In genomic region chr13:106893701-106894100, GRCm38 (mm10) we compare ENCODE assay signal across 18 mouse cellular contexts. TPM values are rescaled to one million over a fixed set of nuclear protein-coding genes. Genes with fewer than 3 reads are reported as not detected.
A peak's percentile ranks its signal among the peaks of the same experiment; 100 is the strongest.
DNase-seq lines count a peak whose midpoint lies in the region; ATAC-seq and TF ChIP-seq lines count a peak whose summit lies in the region.
"Had no signal": no experiment of that assay in that cellular context is flagged by ENCODE, and none has a peak within 500 bp of the region (broad histone marks: within the 10 kb centered on the region; RNA-seq: fewer than 3 reads in every experiment).

No protein-coding gene starts in this region.

- TF ChIP-seq EP300 in MEL (IDR thresholded peaks at IDR 0.05; ENCODE audit: low read depth in 1 of 2, low read length in 2 of 2) = no peak

- H3K79me2 ChIP-seq in MEL (ENCODE audit: control insufficient read depth, insufficient read depth, low read length, poor library complexity) = no peaks in the 10 kb centered on the region

- no peak for TF ChIP-seq POLR2A in MEL (IDR thresholded peaks at IDR 0.05; ENCODE audit: control insufficient read depth in 1 of 2, insufficient read depth in 1 of 2, low read depth in 1 of 2, low read length in 2 of 2, poor library complexity in 1 of 2)
- no peak for TF ChIP-seq POLR2A in bone marrow, adult 2 months (IDR thresholded peaks at IDR 0.05; ENCODE audit: borderline replicate concordance, control insufficient read depth, low read depth, low read length)

- no peaks in the 10 kb centered on the region for H3K9me3 ChIP-seq in MEL (replicated peaks; ENCODE audit: insufficient read depth, low read length)
- H3K9me3 ChIP-seq in intestine, postnatal 0 days (ENCODE audit: control insufficient read depth) = no peaks in the 10 kb centered on the region
- no peaks in the 10 kb centered on the region for H3K9me3 ChIP-seq in liver, embryonic 16.5 days (replicated peaks; ENCODE audit: control insufficient read depth, low read length)
- H3K9me3 ChIP-seq: embryonic facial prominence, embryonic 12.5 days; heart, embryonic 13.5 days; hindbrain, embryonic 15.5 days; limb, embryonic 15.5 days; midbrain, embryonic 13.5 days; neural tube, embryonic 12.5 days had no signal

- peaks cover 9 to 21% of the 10 kb centered on the region in 2 experiments for H3K36me3 ChIP-seq in MEL (ENCODE audit: control insufficient read depth in 1 of 2, insufficient read depth in 2 of 2, low read length in 2 of 2)
- no peaks in the 10 kb centered on the region; the same call in 1 of the 2 replicates for H3K36me3 ChIP-seq in intestine, postnatal 0 days (ENCODE audit: control insufficient read depth, insufficient read depth)
- H3K36me3 ChIP-seq in liver, embryonic 16.5 days (ENCODE audit: control insufficient read depth, insufficient read depth) = peaks cover 4% of the 10 kb centered on the region

- peak overlapping the region; percentile 44; the same call in 1 of the 2 replicates for H3K4me2 ChIP-seq in intestine, postnatal 0 days (replicated peaks; ENCODE audit: low read depth)
- H3K4me2 ChIP-seq in liver, embryonic 16.5 days (ENCODE audit: low read depth, low read length) = peak overlapping the region; percentile 37
- H3K4me2 ChIP-seq: embryonic facial prominence, embryonic 12.5 days; heart, embryonic 13.5 days; hindbrain, embryonic 15.5 days; limb, embryonic 15.5 days; midbrain, embryonic 13.5 days; neural tube, embryonic 12.5 days had no signal

- TF ChIP-seq RAD21 in MEL (IDR thresholded peaks at IDR 0.05; ENCODE audit: low read depth, low read length) = no peak

- TF ChIP-seq CTCF in MEL (IDR thresholded peaks at IDR 0.05 in 2 of 3, conservative IDR thresholded peaks at IDR 0.05 in 1 of 3; ENCODE audit: control insufficient read depth in 1 of 3, insufficient read depth in 1 of 3, low read depth in 2 of 3, low read length in 3 of 3, poor library complexity in 1 of 3, severe bottlenecking in 1 of 3) = no peak
- no peak for TF ChIP-seq CTCF in bone marrow, adult 2 months (IDR thresholded peaks at IDR 0.05; ENCODE audit: control insufficient read depth, insufficient read depth, low read length)
- no peak for TF ChIP-seq CTCF in intestine, postnatal 0 days (IDR thresholded peaks at IDR 0.05; ENCODE audit: low read depth)

- H3K27ac ChIP-seq in MEL (ENCODE audit: control insufficient read depth, low read depth, low read length) = peak overlapping the region; percentile 59
- peak overlapping the region; percentile 57 for H3K27ac ChIP-seq in bone marrow, adult 2 months (ENCODE audit: control insufficient read depth, insufficient read depth, low read depth, low read length, poor library complexity)
- no peak overlapping the region for H3K27ac ChIP-seq in intestine, postnatal 0 days (ENCODE audit: low read depth, low read length)
- peak overlapping the region; percentile 92 for H3K27ac ChIP-seq in liver, embryonic 16.5 days (ENCODE audit: low read length)
- H3K27ac ChIP-seq: embryonic facial prominence, embryonic 12.5 days; heart, embryonic 13.5 days; hindbrain, embryonic 15.5 days; limb, embryonic 15.5 days; midbrain, embryonic 13.5 days; neural tube, embryonic 12.5 days had no signal

- no peaks in the 10 kb centered on the region for H3K27me3 ChIP-seq in MEL (ENCODE audit: control insufficient read depth in 1 of 2, insufficient read depth in 2 of 2, low read length in 2 of 2)
- no peaks in the 10 kb centered on the region for H3K27me3 ChIP-seq in intestine, postnatal 0 days (replicated peaks; ENCODE audit: control insufficient read depth, insufficient read depth, low read length)
- no peaks in the 10 kb centered on the region for H3K27me3 ChIP-seq in liver, embryonic 16.5 days (ENCODE audit: control insufficient read depth, insufficient read depth, low read depth, low read length)
- H3K27me3 ChIP-seq: embryonic facial prominence, embryonic 12.5 days; heart, embryonic 13.5 days; hindbrain, embryonic 15.5 days; limb, embryonic 15.5 days; midbrain, embryonic 13.5 days; neural tube, embryonic 12.5 days had no signal

- 77% methylated on average over 5 of the region's 5 CpGs for WGBS in bone marrow, adult 2 months
- 62% methylated on average over 5 of the region's 5 CpGs for WGBS in intestine, postnatal 0 days
- WGBS in liver, embryonic 16.5 days (ENCODE audit: insufficient replicate concordance) = 56% methylated on average over 5 of the region's 5 CpGs

- peak; percentile 25; the same call in 1 of the 2 replicates for ATAC-seq in intestine, postnatal 0 days
- peak; percentile 53 for ATAC-seq in liver, embryonic 16.5 days (ENCODE audit: low read depth)
- ATAC-seq in inflammation-experienced regulatory T-cells, adult 6 months = no peak
- ATAC-seq: forebrain, postnatal 0 days; lung, postnatal 0 days had no signal

- peak; percentile 24 for DNase-seq in MEL (ENCODE audit: low read depth, low spot score)
- DNase-seq in urinary bladder, postnatal 36 days (ENCODE audit: low spot score in 2 of 2) = no peak
- no peak for DNase-seq in gastrocnemius, postnatal 10 days
- DNase-seq: adrenal gland, adult 2 months; forebrain, postnatal 0 days; kidney, postnatal 14 days; right cerebral cortex, adult 18-20 months had no signal

- H3K9ac ChIP-seq in MEL (ENCODE audit: control insufficient read depth, low read depth, low read length, poor library complexity, severe bottlenecking) = no peak overlapping the region
- no peak overlapping the region for H3K9ac ChIP-seq in intestine, postnatal 0 days (ENCODE audit: low read depth, low read length)
- peak overlapping the region; percentile 49 for H3K9ac ChIP-seq in liver, embryonic 16.5 days (ENCODE audit: low read depth, low read length)
- H3K9ac ChIP-seq: embryonic facial prominence, embryonic 12.5 days; forebrain, postnatal 0 days; heart, embryonic 13.5 days; hindbrain, embryonic 15.5 days; limb, embryonic 15.5 days; midbrain, embryonic 13.5 days; neural tube, embryonic 12.5 days had no signal

- H3K4me1 ChIP-seq in MEL (ENCODE audit: control insufficient read depth in 1 of 2, insufficient read depth in 2 of 2, low read length in 2 of 2) = peaks cover 11 to 14% of the 10 kb centered on the region in 2 experiments
- peaks cover 2% of the 10 kb centered on the region; the same call in 1 of the 2 replicates for H3K4me1 ChIP-seq in bone marrow, adult 2 months (ENCODE audit: control insufficient read depth, insufficient read depth, low read length)
- no peaks in the 10 kb centered on the region for H3K4me1 ChIP-seq in intestine, postnatal 0 days (replicated peaks; ENCODE audit: control insufficient read depth, insufficient read depth, low read length)
- H3K4me1 ChIP-seq in liver, embryonic 16.5 days (ENCODE audit: control insufficient read depth, low read depth, low read length) = peaks cover 23% of the 10 kb centered on the region
- H3K4me1 ChIP-seq: embryonic facial prominence, embryonic 12.5 days; hindbrain, embryonic 15.5 days; limb, embryonic 15.5 days; midbrain, embryonic 13.5 days; neural tube, embryonic 12.5 days had no signal

- no peak overlapping the region for H3K4me3 ChIP-seq in MEL (ENCODE audit: control insufficient read depth in 1 of 2, insufficient read depth in 1 of 2, low read depth in 2 of 2, low read length in 2 of 2)
- no peak overlapping the region for H3K4me3 ChIP-seq in bone marrow, adult 2 months (replicated peaks; ENCODE audit: control insufficient read depth, low read depth, low read length)
- no peak overlapping the region for H3K4me3 ChIP-seq in intestine, postnatal 0 days (ENCODE audit: low read depth, low read length)
- H3K4me3 ChIP-seq in liver, embryonic 16.5 days (ENCODE audit: low read depth, low read length) = peak overlapping the region; percentile 1
- H3K4me3 ChIP-seq: embryonic facial prominence, embryonic 12.5 days; heart, embryonic 13.5 days; hindbrain, embryonic 15.5 days; limb, embryonic 15.5 days; midbrain, embryonic 13.5 days; neural tube, embryonic 12.5 days had no signal

TF ChIP-seq in MEL, 35 proteins besides CTCF, POLR2A, EP300 and RAD21 (continues in another document):
- no peak for TF ChIP-seq TAL1 (IDR thresholded peaks at IDR 0.05; ENCODE audit: low read length)
- no peak for TF ChIP-seq MYB (IDR thresholded peaks at IDR 0.05; ENCODE audit: low read depth, low read length)
- TF ChIP-seq UBTF (IDR thresholded peaks at IDR 0.05; ENCODE audit: borderline replicate concordance, insufficient read depth, low read depth, low read length) = no peak
- TF ChIP-seq E2F4 (IDR thresholded peaks at IDR 0.05; ENCODE audit: borderline replicate concordance, low read depth, low read length) = no peak
- no peak for TF ChIP-seq MAX (IDR thresholded peaks at IDR 0.05; ENCODE audit: low read length)
- no peak for TF ChIP-seq BHLHE40 (IDR thresholded peaks at IDR 0.05; ENCODE audit: borderline replicate concordance, low read depth, low read length)
- no peak for TF ChIP-seq ZMIZ1 (IDR thresholded peaks at IDR 0.05; ENCODE audit: low read depth, low read length)
- no peak for TF ChIP-seq CHD2 (IDR thresholded peaks at IDR 0.05; ENCODE audit: low read length)
- no peak for TF ChIP-seq USF2 (IDR thresholded peaks at IDR 0.05; ENCODE audit: borderline replicate concordance in 1 of 2, insufficient read depth in 1 of 2, low read depth in 1 of 2, low read length in 2 of 2)
- TF ChIP-seq ZC3H11A (IDR thresholded peaks at IDR 0.05; ENCODE audit: low read depth, low read length) = no peak

RNA-seq across cellular contexts. Expression of gene Ipo11, which starts 43.1 kb away (rescaled TPM):
- 39.4 and 40.2 TPM in 2 replicates for total RNA-seq in MEL (2012; rRNA removed)
- polyA plus RNA-seq in MEL (2012; ENCODE audit: insufficient read depth in 1 of 2, insufficient read length in 2 of 2, low read depth in 1 of 2, low replicate concordance in 2 of 2, missing spikeins in 1 of 2) = 10 to 100 TPM in 1 of 2 experiments, not detected in 1; 37.2 TPM
- polyA plus RNA-seq in bone marrow, adult 2 months (2011; ENCODE audit: insufficient read depth, insufficient read length, low replicate concordance, missing spikeins) = 20.1 and 24.5 TPM in 2 replicates
- 12.0 and 13.6 TPM in 2 replicates for polyA plus RNA-seq in intestine, postnatal 0 days (2015; fragmentation: Nextera tagmentation; extraction: Ambion mirVana)
- 24.3 and 28.5 TPM in 2 replicates for polyA plus RNA-seq in liver, embryonic 16.5 days (2015; fragmentation: Nextera tagmentation; extraction: Ambion mirVana)
- 10 to 100 TPM; 24.8 to 35.1 (median 34.1) TPM for polyA plus RNA-seq in inflammation-experienced regulatory T-cells, adult 6 months (2017; shearing (Covaris generic))
- total RNA-seq in gastrocnemius, postnatal 10 days (2021) = 10 to 100 TPM; 20.0 to 23.5 TPM

RNA-seq across cellular contexts. Expression of gene Dimt1, which starts 53.2 kb away (rescaled TPM):
- 32.0 and 35.2 TPM in 2 replicates for total RNA-seq in MEL (2012; rRNA removed)
- polyA plus RNA-seq in MEL (2012; ENCODE audit: insufficient read depth in 1 of 2, insufficient read length in 2 of 2, low read depth in 1 of 2, low replicate concordance in 2 of 2, missing spikeins in 1 of 2) = 10 to 100 TPM in 1 of 2 experiments, not detected in 1; 49.1 TPM
- 2.0 and 8.5 TPM in 2 replicates for polyA plus RNA-seq in bone marrow, adult 2 months (2011; ENCODE audit: insufficient read depth, insufficient read length, low replicate concordance, missing spikeins)
- polyA plus RNA-seq in intestine, postnatal 0 days (2015; fragmentation: Nextera tagmentation; extraction: Ambion mirVana) = 10.1 and 11.6 TPM in 2 replicates
- 11.1 and 12.8 TPM in 2 replicates for polyA plus RNA-seq in liver, embryonic 16.5 days (2015; fragmentation: Nextera tagmentation; extraction: Ambion mirVana)
- 10 to 100 TPM; 25.0 to 31.0 (median 29.8) TPM for polyA plus RNA-seq in inflammation-experienced regulatory T-cells, adult 6 months (2017; shearing (Covaris generic))
- 10 to 100 TPM in 1 of 2 experiments, 1 to 10 TPM in 1; 8.2 to 10.8 TPM for total RNA-seq in gastrocnemius, postnatal 10 days (2021)
